Mouse (Mus musculus) large intestine, adult 2 months (tissue): Measurements from ENCODE around the gene Etv6. TPM values are rescaled to one million over a fixed set of nuclear protein-coding genes. Genes with fewer than 3 reads are reported as not detected.
A peak's percentile ranks its signal among the peaks of the same experiment; 100 is the strongest.

Experiments used
- DNase-seq: peaks from one replicate; pipeline ENCODE4 v3.0.0-alpha.2; 2012; ENCODE audit warnings: low read depth, low spot score
- WGBS: fragments of 180-500 bp; shearing (Covaris S2); methylation state at CpG from one replicate; pipeline ENCODE4 v1.1.7; 2018; 5-methylcytosine and 5-hydroxymethylcytosine counted together
- polyA plus RNA-seq: library from polyadenylated mRNA; depleted of rRNA; stranded (reverse); fragments of >200 nt; gene quantifications from 2 replicates; pipeline ENCODE4 v1.2.3, GENCODE M21; 2012

Etv6 gene
- polyA plus RNA-seq, 1 experiment = 15.4 TPM

DNA sequence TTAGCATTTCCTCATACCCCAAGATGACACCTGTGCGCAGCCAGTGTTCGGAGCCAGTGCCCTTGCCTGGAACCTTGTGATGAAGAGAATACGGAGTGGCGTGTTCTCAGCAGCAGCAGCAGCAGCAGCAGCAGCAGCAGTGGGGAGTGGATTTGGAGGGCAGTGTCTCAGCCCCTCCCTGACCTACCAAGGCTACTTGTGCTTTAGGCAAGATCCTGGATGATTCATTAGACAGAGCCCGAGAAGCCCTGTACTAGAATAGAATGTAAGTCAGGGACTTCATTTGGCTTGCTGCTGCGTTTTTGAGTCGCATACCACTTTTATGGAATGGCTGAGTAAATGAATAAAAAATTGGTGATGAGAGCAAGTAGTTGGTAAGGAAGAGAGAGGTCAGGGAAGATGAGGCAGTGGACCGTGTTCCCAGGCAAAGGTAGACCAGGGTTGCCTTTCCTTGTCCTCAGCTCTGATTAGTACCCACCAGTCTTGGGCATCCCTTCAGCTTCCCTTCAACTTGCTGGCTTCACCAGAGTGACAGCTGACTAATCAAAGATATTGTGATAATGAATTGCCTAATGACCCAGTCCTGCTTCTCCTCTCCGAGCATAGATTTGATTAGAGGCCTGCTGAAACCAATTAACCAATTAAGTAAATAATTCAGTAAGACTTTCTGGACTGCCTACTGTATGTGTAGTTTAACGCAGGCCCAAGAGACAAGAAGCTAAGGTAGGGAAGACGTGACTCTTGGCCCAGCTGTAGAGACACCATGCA, 64.7 kb downstream of the Etv6 start:
- no peak for DNase-seq
- WGBS = 87% methylated on average over 11 of the region's 11 CpGs

DNA sequence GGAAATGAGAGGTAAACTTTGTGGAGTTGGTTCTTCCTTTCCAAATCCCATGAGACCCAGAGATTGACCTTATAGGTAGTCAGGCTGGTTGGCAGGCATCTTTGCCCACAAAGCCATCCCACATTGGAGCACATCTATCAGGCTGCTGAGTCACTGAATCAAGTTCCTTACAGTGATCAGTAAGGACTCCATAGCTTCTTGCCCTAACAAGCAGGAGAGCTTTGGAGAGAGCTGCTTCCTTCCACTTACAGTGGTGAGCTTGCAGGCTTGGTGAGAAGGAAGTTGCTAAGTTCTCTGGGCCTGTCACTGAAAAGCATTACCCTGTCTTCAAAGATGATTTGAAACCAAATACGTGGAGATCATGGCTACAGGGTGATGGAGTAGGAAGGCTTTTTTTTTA, 66.9 kb downstream of the Etv6 start:
- WGBS = 82% methylated on average over 1 of the region's 1 CpGs
- no peak for DNase-seq

DNA sequence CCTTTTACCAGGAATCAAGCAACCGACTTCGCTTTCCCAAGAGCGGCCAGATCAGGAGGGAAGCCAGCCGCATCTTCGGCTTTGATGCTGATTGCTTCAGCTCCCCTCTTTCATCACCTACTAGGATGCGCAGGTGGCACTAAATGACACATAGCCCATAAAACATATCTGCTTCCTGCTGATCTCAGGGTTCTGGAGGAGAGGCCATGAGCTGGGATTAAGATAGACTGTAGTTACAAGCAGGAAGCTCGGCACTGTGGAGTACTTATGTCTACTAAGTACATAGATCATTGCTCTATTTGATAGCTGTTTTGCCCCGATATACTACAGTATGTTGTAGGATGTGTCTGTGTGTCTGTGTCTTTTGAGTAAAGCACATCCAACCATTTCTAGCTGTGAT, 68.0 kb downstream of the Etv6 start:
- 41% methylated on average over 8 of the region's 8 CpGs for WGBS

DNA sequence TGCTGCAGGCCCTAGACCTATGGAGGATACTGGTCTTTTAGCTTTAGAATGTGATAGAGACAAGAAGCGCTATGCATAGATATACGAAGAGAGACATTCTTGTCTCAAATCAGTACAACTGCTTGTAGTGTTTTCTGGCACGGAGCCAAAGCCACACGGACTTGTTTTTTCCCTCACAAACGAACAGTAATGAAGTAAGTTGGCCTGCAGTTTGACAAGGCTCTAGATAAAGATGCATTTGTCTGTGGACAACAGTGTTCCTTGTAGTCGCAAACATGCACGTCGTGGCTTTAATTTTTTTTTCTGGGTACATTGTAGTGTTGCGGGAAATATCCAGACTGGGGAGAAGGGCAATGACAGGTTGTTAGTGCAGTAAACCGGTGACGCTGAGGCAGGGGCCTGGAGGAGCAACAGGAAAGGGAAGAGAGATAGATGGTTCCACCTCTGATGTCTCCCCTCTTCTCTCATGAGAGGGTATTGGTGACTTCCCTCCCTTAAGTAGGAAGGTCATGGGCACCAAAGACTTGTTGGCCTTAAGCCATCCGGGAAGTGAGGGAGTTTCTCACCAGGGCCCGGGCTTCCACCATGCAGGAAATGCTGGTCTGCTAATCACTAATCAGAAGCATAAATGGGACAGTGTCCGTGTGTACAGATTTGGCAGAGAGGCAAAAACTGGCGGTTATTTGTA, 70.2 kb downstream of the Etv6 start:
- no peak for DNase-seq
- 20% methylated on average over 15 of the region's 15 CpGs for WGBS

More for the DNA sequence above, 68.0 kb downstream of the Etv6 start:
- DNase-seq = no peak

DNA sequence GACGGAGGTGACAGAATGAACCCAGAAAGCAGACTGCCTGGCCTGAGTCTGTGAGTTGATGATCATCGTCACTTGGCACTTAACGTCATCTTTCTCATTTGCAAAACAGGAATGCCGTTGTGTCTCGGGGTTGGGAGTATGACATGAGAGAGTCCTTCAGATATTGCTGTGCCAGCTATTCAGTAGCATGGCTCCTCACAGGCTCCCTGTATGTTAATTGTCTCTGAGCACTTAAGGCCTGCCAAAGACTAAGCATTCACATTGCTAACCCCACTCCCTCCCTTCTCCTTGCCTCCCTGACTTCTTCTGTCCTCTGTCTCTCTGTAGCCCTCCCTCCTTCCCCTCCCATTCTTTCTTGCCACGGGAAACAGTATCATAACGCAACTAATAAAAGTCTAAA, 72.2 kb downstream of the Etv6 start:
- no peak for DNase-seq
- WGBS = 60% methylated on average over 7 of the region's 7 CpGs

DNA sequence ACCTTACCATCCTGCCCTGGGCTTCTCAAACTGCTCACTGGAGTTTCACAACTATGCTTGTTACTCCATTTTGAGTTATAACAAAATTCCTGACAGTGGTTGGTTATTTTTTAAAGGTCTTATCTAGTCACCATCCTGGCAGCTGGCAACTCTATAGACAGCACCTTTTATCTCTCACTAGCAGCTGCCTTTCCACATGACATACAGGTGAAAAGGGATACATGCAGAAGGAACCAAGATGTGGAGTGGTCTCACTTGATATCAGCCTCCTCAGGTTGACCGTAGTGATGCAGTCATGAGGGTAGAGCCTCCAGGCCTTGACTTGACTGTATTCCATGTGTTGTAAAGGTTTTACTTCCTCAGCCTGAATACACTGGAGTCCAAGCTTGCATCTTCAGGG, 74.2 kb downstream of the Etv6 start:
- no peak for DNase-seq
- 95% methylated on average over 1 of the region's 1 CpGs for WGBS

DNA sequence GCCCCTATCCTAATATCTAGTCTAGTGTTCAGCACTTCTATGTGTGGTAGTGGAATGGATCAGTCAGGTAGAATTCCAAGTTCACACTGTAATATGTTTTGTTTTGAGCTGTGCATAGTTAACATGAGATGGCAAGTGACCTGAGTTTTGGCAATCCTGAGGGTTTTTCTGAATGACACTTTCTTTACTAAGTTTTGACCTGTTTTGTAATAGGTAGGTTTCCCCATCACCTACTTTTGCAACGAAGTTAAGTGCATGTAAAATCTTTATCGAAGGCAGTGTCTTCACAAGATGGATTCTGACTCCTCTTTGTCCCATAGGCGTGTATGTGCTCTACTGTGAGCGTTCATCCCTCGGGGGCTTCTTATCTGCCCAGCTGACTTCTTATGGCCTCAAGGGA, 74.7 kb downstream of the Etv6 start:
- no peak for DNase-seq
- 96% methylated on average over 5 of the region's 5 CpGs for WGBS

DNA sequence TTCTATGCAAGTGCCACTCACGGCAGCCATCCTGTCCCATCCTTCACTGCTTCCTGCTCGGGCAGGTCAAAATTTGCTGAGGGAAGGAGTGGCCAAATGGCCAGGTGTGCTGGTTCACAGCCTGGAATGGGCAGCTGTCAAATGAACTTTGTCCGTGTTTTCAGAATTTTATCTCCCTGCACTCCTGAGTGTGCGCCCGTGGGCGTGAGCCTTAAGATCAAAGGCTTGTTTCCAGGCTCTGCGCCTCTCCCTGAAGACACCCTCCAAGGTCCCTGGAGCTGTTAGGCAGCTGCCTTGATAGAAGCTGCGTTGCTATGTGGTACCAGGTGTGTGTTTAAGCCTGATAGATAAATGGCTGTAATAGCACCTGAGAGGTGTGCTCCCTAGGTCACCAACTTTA, 76.1 kb downstream of the Etv6 start:
- 43% methylated on average over 8 of the region's 8 CpGs for WGBS
- DNase-seq = peak; percentile 85

DNA sequence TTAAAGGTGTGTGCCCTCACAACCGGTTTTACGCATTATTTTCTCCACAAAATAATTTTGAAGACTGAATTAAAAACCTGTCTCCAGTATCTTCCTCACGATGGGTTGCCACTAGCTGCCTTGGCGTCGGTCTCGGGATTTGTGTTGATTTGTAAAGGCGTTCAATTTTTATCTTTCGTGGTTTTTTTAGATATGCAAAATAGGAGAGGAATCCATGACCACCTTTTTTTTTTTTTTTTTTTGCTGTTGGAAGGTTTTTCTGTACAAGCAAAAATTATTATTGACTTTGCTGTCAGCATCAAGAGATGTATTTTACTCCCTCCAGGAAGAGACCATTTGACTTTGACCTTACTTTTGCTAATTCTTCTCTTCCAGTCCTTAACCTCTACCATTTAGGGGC, 77.3 kb downstream of the Etv6 start:
- DNase-seq = no peak
- 85% methylated on average over 8 of the region's 8 CpGs for WGBS

DNA sequence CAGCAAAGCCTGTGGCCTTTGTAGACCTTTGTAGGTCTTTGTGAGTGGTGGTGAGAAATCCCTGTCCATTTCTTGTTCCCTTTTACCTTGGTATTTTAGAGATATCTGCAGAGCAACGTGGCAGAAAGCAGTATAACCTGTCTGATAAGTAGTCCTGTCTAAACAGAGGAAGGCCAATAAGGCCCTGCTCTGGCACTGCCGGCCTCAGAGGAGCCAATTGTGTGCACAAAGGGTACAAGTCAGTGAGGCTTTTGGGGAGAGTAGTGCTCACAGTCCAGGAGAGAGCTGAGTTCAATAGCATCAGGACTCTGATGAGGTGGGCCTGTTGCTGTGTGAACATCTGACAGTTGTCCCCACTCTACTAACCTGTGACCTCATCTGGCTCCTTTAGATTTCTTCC, 77.7 kb downstream of the Etv6 start:
- DNase-seq = no peak
- 27% methylated on average over 2 of the region's 2 CpGs for WGBS

DNA sequence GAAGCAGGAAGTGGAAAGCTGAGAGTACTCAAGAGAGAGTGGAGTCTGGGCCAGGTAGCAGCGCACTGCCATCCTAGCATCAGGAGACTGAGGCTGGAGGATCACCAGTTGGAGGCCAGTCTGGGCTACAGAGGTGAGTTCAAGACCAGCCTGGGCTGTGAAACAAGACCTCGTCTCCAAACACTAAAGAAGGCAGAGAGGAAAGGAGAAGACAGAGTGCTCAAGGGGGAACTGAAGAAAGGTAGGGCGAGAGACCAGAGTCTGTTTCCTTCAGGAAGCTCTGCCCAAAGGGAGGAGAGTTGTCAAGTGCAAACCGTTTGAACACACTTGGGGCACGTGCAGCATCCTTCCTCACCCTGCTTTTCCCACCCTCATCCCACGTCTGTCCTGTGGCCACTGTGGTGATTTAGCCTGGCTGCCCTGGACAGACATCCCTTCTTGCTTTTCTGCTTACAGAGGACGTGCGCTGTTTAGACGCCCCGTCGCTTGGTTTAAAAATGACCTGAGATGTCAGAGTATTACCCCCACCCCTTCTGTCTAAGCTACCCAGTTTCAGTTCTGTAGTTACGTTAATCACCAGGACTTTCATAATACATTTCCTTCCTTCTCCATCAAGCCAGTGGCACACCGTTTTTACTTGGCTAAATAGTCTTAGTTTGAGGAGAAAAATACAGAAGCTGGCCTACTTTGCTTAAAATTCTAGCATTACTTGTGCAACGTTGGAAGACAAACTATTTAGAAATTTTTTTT, 79.9 kb downstream of the Etv6 start:
- WGBS = 87% methylated on average over 14 of the region's 14 CpGs
- DNase-seq = no peak

DNA sequence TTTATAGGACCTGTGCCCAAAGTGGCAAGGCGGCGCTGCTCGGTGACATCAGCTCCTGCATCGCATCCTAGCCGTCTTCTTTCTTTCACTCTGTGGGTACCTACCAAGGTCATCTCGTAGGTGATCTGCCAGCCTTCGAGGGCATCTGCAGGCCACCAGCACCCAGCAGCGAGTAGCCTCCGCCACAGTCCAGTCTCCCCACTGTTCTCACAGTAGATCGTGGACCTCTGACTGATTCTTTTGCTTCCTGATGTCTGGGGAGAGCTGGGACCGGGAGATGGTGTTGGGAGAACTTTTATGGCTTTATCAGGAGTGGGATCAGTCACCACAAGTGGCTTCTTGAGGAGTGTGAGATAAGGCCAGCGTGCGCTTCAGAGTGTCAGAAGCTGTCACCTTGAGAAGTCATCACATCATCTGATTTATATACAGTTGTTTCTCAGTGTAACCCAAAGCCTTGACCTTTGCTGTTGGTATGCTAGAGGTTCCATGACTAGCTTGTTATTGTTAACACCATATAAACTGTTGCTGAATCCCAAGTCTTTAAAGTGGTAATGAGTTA, 82.0 kb downstream of the Etv6 start:
- WGBS = 78% methylated on average over 13 of the region's 13 CpGs

DNA sequence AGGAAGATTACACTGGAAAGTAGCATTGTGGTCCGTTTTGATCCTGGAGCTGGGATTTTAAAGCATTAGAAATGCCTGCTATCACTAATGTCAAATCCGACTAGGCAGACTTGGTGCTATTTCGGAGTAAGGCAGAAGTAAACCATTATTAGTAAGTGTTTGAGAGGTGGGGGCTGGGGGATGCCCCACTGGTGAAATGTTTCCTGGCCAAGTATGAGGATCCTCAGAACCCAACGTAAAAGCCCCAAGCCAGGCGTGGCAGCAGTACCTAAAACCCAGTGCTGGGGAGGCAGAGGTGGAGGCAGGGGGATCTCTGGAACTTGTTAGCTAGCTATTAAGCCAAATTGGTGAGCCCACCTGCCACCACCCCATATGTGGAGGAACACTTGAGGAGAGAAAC, 83.0 kb downstream of the Etv6 start:
- WGBS = 77% methylated on average over 5 of the region's 5 CpGs
- DNase-seq = no peak

More for the DNA sequence above, 82.0 kb downstream of the Etv6 start:
- no peak for DNase-seq

DNA sequence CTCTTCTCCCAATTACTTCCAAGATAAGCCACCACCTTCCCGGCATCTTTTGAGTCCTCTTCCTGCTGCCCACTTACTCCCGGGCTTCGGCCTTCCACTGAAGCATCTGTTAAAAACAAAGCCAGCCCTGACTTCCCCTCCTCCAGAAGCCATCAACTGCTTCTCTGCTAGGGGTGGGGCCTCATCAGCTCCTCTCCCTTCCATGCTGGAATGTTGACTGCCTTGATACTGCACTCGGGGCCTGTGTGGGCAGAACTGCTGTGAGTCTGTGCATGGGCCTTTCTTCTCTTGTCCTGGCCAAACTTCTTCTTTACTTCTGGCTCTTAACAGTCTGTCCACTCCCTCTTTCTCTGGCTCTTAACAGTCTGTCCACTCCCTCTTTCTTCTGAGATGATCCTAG, 83.6 kb downstream of the Etv6 start:
- no peak for DNase-seq
- WGBS = 13% methylated on average over 4 of the region's 4 CpGs

DNA sequence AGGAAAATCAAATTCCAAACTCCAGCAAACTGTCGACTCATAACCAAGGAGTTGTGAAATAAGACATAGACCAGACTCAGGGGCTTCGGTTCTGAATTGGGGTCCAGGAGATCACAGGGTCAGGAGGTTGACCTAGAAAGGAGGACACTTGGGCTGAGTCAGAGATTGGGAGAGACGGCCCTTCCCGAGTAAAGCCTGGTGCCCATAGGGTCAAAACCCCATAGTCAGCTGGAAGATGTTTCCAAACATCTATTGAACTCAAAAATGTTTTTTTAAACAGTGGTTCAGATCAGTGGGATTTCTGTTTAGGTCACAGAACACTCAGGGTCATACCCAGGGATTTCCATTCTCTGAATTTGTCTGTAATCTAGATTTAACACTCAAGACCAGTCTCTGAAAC, 84.7 kb downstream of the Etv6 start:
- DNase-seq = no peak
- 45% methylated on average over 4 of the region's 4 CpGs for WGBS

DNA sequence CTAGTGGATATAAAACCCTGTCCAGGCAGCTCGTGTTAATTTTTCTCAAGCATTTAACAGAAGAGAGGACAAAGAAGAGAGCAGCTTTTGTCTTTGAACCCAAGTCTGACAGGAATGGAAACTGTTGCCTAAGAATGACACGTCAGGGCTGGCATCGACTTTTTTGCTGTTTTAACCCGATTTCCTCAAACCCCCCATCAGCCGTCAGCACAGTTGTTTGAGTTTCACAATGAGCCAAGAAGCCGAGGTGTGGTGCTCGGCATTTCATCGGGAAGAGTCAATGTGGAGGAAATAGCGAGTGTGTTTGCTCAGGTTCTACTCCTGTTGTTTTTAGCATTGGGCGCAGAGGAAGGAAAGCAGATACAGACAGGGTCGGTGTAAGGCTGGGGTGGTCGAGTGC, 85.2 kb downstream of the Etv6 start:
- WGBS = 21% methylated on average over 12 of the region's 12 CpGs
- no peak for DNase-seq

DNA sequence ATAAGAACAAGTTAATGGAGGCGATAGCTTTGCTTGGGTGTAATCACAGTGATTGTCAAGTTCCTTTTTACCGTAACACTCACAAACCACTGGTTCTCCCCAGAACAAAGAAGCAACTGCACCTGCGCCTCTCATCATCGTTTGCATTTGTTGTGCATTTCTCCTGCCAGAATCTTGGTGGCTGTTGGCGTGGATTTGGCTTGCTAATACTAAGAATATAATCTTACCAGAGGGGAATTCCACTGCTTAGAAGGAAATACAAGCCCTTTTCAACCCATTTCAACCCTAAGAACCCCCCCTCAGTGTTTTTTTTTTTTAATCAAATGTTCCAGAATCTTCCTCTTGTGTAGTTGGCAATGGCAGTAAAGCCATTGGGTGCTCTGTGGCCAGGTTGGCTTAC, 87.4 kb downstream of the Etv6 start:
- no peak for DNase-seq
- whole genome bisulfite sequencing = 57% methylated on average over 5 of the region's 5 CpGs

DNA sequence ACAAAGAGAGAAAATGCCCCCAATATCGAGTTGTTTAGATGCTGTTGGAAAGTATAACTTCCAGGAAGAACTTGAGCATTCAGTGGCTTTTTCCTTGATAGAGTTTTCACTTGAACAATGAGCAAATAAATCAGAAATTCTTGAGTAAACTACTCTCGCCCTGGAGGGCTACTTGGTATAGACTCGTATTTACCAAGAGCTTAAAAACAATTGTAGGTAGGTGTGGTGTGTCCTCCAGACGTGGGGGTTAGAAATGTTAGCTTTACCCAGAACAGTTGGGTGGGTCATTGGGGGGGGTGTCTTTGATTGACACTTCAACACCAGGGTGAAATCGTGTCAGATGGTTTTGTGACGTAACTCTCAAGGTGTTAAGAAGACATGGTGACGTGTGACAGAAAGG, 88.0 kb downstream of the Etv6 start:
- DNase-seq = no peak
- WGBS = 75% methylated on average over 7 of the region's 7 CpGs

DNA sequence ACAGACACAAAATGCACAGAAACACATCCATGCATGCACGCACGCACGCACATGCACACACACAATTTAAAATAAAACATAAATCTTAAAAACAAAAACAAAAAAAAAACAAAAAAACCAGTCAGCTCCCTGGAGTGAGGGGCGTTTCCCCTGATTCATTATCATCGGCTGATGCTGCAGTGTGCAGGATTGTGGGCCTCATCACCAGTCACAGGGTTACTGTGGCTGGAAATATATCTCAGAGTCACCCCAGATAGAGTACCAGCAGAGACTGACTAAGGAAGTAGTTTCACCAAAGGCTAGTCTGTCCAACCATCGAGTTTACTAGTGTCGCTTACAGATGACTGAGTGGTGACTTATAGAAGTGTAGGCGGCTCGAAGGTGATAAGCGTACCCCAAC, 88.8 kb downstream of the Etv6 start:
- no peak for DNase-seq
- 96% methylated on average over 10 of the region's 10 CpGs for WGBS

DNA sequence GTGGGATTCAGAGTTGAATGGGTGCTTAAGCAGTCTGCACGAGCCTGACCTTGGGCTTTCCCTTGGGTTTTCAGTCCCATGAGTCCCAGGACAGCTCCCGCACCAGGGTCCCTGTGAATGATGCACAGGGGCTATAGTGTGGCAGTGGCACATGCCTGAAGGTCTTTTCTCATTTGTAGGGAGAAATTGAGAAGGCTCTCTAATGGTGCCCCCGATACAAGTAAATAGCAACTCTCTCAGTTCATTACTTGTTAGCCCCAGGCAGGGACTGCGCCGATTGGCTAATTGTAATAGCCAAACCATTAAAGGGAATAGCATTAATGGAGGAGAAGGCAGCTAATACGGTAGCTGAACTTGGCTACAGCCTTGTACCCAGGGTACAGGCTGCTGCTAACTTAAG, 92.5 kb downstream of the Etv6 start:
- DNase-seq = no peak
- 95% methylated on average over 6 of the region's 6 CpGs for WGBS
